Mouse (Mus musculus): ENCODE measurements around the gene Gbf1.

Gene Gbf1

GRCm38 (mm10) chr19:46303251-46304215, 151.2 kb downstream of the Gbf1 start:
- DNase-seq = no peak

GRCm38 (mm10) chr19:46304216-46304841, 152.0 kb downstream of the Gbf1 start, which contains the start of gene Nfkb2:
TSS of gene Nfkb2 (plus strand) at chr19:46304320.
- DNase-seq = peak; percentile 95 to 97

- peak in 1 of 2 experiments; percentile 49 for DNase-seq
Observed at GRCm38 (mm10) chr19:46304908-46305333, 152.6 kb downstream of the Gbf1 start.

- DNase-seq = peak; percentile 91 to 95
Observed at GRCm38 (mm10) chr19:46305432-46306267, 153.3 kb downstream of the Gbf1 start.

- no peak for DNase-seq
Observed at GRCm38 (mm10) chr19:46306268-46306610, 153.9 kb downstream of the Gbf1 start.

GRCm38 (mm10) chr19:46306751-46307289, 154.5 kb downstream of the Gbf1 start:
- DNase-seq = peak in 1 of 2 experiments; percentile 1

GRCm38 (mm10) chr19:46307781-46308180, 155.5 kb downstream of the Gbf1 start:
- no peak for DNase-seq

- peak in 1 of 2 experiments; percentile 1 for DNase-seq
Observed at GRCm38 (mm10) chr19:46308303-46308702, 156.0 kb downstream of the Gbf1 start.

- DNase-seq = peak; percentile 85 to 96
Observed at GRCm38 (mm10) chr19:46308706-46309435, 156.6 kb downstream of the Gbf1 start.

GRCm38 (mm10) chr19:46309651-46310305, 157.5 kb downstream of the Gbf1 start:
- DNase-seq = peak in 1 of 2 experiments; percentile 1

- DNase-seq = peak in 1 of 2 experiments; percentile 2
Observed at GRCm38 (mm10) chr19:46310312-46310865, 158.1 kb downstream of the Gbf1 start.

- peak in 1 of 2 experiments; percentile 1 for DNase-seq
Observed at GRCm38 (mm10) chr19:46311341-46311740, 159.0 kb downstream of the Gbf1 start.

GRCm38 (mm10) chr19:46312566-46312965, 160.3 kb downstream of the Gbf1 start:
- DNase-seq = peak in 1 of 2 experiments; percentile 0

- peak in 1 of 2 experiments; percentile 1 for DNase-seq
Observed at GRCm38 (mm10) chr19:46313116-46313515, 160.8 kb downstream of the Gbf1 start.

- peak in 1 of 2 experiments; percentile 1 for DNase-seq
Observed at GRCm38 (mm10) chr19:46313591-46313990, 161.3 kb downstream of the Gbf1 start.

- peak; percentile 20 to 68 for DNase-seq
Observed at GRCm38 (mm10) chr19:46314151-46314601, 161.9 kb downstream of the Gbf1 start.

GRCm38 (mm10) chr19:46314872-46315742, 162.8 kb downstream of the Gbf1 start:
- DNase-seq = peak in 1 of 2 experiments; percentile 2

GRCm38 (mm10) chr19:46315752-46316610, 163.7 kb downstream of the Gbf1 start:
- DNase-seq = peak in 1 of 2 experiments; percentile 1

Data from kidney, postnatal 36 days (tissue).